Mouse (Mus musculus): ENCODE measurements around the gene Smim5.

DNA sequence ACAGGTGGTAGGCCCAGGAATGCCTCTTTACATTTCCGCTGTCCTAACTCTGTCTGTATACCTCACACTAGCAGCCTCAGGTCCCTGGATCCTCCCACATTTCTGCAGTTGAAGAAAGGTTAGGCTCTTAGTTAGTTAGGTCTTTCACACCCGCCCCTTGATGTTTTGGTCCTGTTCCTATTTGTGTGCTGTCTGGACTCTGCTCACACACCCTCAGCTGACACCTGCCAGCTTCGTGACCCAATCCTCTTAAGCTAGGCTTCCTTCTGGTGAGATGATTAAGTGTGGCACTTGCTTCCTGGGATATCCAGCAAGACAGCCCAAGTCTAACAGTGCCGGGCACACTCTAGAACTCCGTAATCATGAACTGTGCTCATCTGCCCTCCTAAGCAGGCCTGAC lies 6.8 kb downstream of the Smim5 start:
- no peak for TF ChIP-seq KAT2A (IDR thresholded peaks at IDR 0.05; ENCODE audit: insufficient replicate concordance, low read length)
- TF ChIP-seq EP300 (IDR thresholded peaks at IDR 0.05; ENCODE audit: low read length) = no peak
- TF ChIP-seq ETS1 (conservative IDR thresholded peaks at IDR 0.05; ENCODE audit: low read depth, low read length) = no peak
- TF ChIP-seq CTCF (conservative IDR thresholded peaks at IDR 0.05 in 1 of 2, IDR thresholded peaks at IDR 0.05 in 1 of 2; ENCODE audit: low read depth in 2 of 2, low read length in 2 of 2) = no peak
- no peak for TF ChIP-seq POLR2A (IDR thresholded peaks at IDR 0.05; ENCODE audit: low read depth, low read length)
- no peak for TF ChIP-seq MAZ (IDR thresholded peaks at IDR 0.05; ENCODE audit: low read depth, low read length)
- no peak for TF ChIP-seq CHD2 (IDR thresholded peaks at IDR 0.05; ENCODE audit: low read length)
- no peak for TF ChIP-seq USF2 (conservative IDR thresholded peaks at IDR 0.05; ENCODE audit: low read depth, low read length)
- TF ChIP-seq UBTF (IDR thresholded peaks at IDR 0.05; ENCODE audit: low read depth, low read length) = no peak
- no peak for TF ChIP-seq SIN3A (IDR thresholded peaks at IDR 0.05; ENCODE audit: low read length)
- no peak for TF ChIP-seq MYC (IDR thresholded peaks at IDR 0.05; ENCODE audit: low read depth, low read length)

All from CH12.LX (cell line).